Mouse (Mus musculus): ENCODE results near the gene Them7.
A peak's percentile ranks its signal among the peaks of the same experiment; 100 is the strongest.

Gene Them7

GRCm38 (mm10) chr2:105224134-105224986 is at the start of gene Them7:
Gene Them7, plus strand, starts transcription at chr2:105224320.
- peak; percentile 91 for DNase-seq

GRCm38 (mm10) chr2:105178871-105179270 is 45.2 kb upstream of the Them7 start:
- DNase-seq, result peak; percentile 69

- peak; percentile 52 for DNase-seq
These were observed 41.6 kb upstream of the Them7 start for GRCm38 (mm10) chr2:105182501-105182900.

GRCm38 (mm10) chr2:105185140-105185539 is 39.0 kb upstream of the Them7 start:
- DNase-seq, result peak; percentile 44

DNA sequence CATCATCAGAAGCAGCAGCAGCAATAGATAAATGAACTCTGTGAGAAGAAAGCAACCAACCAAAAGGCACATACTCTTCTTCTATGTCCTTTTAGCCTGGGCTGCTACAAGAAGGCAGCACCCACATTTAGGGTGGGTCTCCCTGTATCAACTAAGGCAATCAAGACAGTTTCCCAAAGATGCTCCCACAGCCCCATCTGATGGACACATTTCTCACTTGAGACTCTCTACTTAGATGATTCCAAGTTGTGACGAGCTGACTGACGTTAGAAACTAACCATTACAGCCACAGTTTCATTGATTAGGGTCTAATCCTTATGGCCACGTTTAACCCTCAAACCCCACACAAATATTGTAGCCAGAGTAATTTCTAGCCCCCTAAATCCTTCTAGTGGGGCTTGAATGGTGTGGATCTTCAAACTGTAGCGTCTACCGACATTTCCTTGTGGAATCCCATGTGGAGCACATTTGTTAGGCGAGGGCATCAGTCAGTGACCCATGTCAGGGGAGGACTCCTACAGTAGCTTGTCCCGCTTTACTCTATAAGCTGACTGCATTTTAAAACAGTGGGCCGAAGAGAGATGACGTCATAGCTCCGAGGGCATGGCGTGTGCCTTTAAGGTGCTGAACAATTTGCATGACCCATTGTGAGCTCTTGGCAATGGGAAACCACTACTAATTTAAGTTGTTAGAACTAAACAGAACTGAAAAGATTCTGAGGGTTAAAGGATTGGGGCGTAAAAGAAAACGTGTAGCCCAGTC is 38.2 kb upstream of the Them7 start:
- DNase-seq, result peak; percentile 71

- DNase-seq, result peak; percentile 64
These were observed 37.5 kb upstream of the Them7 start for GRCm38 (mm10) chr2:105186591-105186990.

DNA sequence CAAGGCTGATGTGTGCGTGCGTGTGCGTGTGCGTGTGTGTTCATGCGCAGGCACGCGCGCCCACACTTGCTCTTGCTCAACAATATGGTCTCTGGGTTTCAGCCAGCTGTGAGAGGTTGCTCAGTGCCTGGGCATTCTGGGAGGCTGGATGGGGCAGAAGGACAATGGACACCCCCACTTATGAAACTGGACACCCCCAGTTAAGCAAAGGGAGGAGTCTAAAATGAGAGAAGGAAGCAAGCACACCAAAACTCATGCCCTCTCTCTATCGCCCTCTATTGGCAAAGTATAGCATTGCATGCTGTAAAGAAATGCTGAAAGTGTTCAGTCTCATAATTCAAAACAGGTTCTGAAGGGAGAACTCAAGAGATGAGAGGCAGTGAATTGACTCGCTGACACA is 35.9 kb upstream of the Them7 start:
- DNase-seq, result peak; percentile 84

- peak; percentile 63 for DNase-seq
These were observed 34.8 kb upstream of the Them7 start for GRCm38 (mm10) chr2:105189352-105189751.

- DNase-seq, result no peak
These were observed 24.0 kb upstream of the Them7 start for GRCm38 (mm10) chr2:105200152-105200551.

DNA sequence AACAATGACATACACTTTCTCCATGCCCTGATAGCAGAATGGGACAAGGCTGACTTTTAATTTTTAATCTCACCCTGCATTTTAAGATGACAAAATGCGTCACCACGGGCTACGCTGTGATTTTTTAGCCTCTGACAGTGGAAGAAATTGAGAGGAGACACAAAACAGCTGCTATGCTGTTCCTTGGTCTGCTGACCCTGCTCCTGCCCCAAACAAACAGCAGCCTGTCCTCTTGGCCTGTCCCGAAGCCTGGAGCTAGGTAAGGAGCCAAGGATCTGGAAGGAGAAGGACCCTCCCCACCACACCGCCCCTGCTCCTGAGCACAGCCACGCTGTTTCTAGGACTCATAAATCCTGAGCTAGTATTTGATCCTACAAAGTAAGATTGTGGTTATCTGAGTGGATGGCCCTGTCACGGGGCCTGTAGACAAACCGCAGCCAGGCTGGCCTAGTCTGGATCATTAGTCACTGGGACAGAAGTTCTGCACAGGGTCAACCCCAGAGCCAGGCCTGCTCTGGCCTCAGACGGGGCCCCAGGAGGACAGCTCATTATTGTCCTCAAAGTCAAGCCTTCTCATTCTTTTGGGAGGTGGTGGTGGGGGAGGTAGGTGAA is 17.5 kb upstream of the Them7 start:
- peak; percentile 84 for DNase-seq

DNA sequence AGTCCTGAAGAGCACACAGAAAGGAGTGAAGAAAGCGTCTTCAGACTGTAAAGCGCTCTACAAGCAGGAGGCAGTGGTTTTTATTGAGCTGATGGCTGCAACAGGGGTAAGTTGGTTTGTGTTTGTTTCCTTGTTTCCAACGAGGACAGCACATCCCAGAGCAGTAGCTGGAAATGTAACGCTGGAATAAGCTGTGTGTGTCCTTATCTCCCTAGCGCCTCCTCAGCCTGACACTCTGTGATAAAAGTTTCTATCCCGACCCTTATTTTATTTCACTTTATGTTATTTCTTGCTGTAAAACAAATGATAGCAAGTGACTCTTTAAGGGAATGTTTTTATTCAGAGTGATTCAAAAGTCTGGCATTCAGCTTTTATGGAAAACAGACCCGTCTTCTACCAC is 11.3 kb upstream of the Them7 start:
- no peak for DNase-seq

- no peak for DNase-seq
These were observed 8.2 kb upstream of the Them7 start for GRCm38 (mm10) chr2:105215914-105216313.

GRCm38 (mm10) chr2:105219229-105219628 is 4.9 kb upstream of the Them7 start:
- DNase-seq, result no peak

GRCm38 (mm10) chr2:105219664-105220063 is 4.5 kb upstream of the Them7 start:
- no peak for DNase-seq

- no peak for DNase-seq
These were observed 3.3 kb upstream of the Them7 start for GRCm38 (mm10) chr2:105220738-105221303.

- no peak for DNase-seq
These were observed 514 bp upstream of the Them7 start for GRCm38 (mm10) chr2:105223606-105224005.

- DNase-seq, result no peak
These were observed 861 bp downstream of the Them7 start for GRCm38 (mm10) chr2:105224987-105225375.

- DNase-seq, result peak; percentile 90
These were observed 2.3 kb downstream of the Them7 start for GRCm38 (mm10) chr2:105226297-105226958.

GRCm38 (mm10) chr2:105228416-105228815 is 4.3 kb downstream of the Them7 start:
- peak; percentile 93 for DNase-seq

DNA sequence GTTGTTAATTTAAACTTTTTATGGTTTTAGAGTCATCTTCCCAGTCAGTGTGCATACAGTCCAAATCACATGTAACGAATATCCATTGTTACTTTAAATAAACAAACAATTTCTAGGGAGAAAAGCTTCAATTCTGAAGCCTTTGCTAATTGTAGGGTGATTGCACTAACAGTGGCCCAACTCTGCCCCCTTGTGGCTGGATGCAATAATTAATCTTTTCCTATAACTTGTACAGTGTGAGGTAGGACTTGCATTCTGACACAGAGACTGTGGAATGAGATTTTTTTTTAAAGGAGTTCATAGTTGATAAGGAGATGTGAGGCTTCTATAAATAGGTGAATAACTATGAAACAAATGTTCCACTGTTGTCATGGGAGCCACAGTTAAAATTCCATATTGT is 6.2 kb downstream of the Them7 start:
- DNase-seq, result no peak

DNA sequence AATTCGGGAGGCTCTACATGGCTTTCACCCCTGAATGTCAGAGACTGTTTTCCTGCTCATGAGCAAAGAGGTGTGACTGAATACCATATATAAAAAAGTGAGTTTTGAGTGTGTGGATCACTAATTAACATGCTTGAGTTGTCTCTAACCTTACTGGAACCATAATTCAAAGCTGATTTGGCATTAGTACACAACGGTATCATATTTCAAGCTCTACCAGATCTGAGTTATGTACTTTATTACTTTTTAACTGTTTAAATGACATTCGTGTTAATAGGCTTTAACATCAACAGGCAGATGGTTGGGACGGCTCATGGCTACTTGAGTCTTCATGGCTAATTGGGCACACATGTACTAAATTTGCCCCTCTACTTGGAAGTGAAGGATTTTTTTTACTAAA is 8.3 kb downstream of the Them7 start:
- no peak for DNase-seq

DNA sequence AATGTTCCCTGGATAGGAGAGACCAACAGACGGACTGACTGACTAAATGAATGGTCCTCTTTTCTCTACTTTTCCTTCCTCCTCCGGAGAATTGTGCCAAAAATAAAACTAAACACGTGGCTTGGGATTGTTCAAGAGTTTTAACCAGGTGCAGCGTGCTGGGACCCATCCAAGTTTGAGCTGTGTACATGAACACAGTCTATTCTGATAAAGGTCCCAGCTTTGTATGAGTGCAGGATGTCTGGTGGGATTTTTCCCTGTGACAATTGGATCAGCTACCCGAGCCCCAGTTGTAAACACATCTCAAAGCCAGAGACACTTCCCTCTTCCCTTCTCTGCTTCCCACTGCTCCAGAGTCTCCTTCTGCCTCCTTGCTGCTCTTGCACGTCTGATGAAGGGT is 10.2 kb downstream of the Them7 start:
- DNase-seq, result peak; percentile 86

All from heart, adult 11 months (tissue).